Mouse (Mus musculus): ENCODE data around the gene Ccdc148.

Gene Ccdc148

DNA sequence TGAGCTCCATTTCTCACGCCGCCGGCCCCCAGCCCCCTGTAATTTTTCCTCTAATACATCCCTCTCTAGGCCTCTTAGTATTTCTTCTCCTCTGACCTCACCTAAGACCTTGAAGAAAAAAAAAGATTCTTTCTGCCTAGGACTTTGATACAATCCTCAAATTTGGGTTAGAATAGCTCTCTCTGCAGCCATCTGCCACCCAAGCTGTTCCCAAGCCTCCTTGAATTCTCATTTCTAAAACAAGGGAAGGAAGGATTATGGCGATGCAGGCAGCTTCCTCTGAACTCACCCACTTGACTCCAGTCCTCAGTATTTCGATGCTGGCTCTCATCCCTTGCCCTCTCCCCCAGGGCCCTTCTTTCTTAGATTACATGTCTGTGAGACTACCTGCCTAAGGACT lies 106.1 kb downstream of the Ccdc148 start:
- in situ Hi-C loops (cut with MboI; ENCODE audit: unreplicated experiment in 2 of 2): no loop called here

DNA sequence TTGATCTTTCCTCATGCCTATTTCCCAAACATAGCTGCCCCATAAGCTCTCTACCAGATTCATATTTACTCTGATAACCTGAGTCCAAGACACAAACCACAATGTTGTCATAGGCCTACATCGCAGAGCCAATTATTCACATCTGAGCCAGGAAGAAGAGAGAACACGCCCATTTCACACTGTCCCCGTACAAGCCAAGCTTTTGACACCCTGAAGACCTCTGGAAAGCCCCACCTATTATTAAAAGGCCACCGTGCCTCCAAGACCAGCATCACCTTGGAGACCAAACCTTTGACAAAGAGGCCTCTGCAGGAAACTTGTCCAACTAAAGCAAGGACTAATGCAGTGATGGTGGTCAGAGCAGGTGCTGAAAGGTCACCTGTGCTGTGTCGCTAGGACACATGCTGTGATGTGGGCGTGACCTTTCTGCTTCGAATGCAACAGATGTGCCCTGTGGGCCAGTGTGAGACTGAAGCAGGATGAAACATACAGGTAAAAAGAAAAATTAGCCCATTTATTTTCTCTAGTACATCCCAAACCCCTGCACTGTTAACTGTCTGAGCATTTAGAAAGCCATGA lies 106.9 kb downstream of the Ccdc148 start:
- in situ Hi-C loops (cut with MboI; ENCODE audit: unreplicated experiment in 2 of 2): no loop called here

DNA sequence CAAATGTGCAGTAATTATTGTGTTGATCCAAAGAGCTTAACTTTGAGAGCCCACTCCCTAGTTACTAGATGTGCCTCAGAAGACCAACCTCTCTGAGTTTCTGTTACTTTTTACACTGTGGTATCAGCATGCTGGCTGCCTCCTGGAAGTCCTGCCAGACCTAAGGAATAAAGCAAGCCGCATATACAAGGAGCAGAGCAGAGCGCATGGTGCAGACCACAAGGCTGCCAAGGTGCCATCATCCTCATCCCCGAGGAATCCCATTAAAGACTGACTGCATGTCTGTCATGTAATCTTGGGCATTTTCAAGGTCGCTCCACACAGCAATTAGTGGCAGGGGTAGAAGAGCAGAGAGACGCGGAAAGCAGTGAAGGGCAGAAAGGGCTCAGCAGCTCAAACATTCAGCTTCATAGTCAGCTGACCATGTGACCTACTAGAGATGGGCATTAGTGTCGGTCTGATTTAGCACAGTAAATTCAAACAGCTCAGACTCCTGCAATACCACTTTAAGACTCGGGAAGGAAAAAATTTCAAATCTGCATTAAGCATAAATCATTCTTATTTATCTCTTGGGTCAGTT lies 110.1 kb downstream of the Ccdc148 start:
- in situ Hi-C loops (cut with MboI; ENCODE audit: unreplicated experiment in 2 of 2): no loop called here

DNA sequence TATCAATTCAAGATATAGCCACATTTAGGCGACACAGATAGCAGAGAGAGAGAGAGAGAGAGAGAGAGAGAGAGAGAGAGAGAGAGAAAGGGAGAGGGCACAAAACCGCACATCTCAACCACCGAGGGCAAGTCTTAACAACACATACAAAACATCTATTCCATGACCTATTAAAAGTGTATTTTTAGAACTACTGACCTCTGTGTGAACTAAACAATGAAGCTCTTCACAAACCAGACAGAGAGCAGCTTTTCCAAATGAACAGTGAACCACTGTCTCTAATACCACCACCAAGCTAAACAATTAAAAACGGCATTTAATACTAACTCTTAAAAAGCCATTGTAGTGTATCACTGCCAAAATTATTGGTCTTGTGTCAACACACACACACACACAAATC lies 110.8 kb downstream of the Ccdc148 start:
- in situ Hi-C loops (cut with MboI; ENCODE audit: unreplicated experiment in 2 of 2): no loop called here

DNA sequence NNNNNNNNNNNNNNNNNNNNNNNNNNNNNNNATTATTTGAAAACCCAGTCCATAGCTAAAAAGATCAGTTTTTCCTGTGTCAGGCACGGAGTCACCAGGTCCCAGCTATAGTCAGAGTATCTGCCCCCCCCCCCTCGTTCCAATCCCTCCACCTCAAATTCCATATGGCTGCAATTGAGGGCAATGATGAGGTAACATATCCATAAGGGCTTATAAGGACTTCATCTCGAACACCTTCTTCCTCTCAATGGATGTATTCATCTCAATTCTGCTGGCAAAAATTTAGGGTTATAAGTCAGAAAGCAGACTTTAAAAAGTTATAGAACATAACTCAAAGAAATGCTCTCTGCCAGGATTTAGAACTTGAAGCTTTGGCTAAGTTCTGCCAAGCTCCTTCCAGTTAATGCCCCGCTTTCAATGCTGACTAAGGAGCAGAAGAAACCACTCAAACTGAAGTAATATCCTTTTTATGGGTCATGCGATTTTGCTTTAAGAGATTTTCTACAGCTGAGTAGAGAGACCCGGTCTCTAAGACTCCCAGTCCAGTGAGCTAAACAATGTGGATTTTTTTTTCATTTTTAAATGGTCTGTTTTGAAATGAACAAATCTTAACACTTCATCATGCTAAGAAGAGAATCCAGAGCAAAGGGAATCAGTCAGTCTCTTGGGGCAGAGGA lies 111.6 kb downstream of the Ccdc148 start:
- in situ Hi-C loops (cut with MboI; ENCODE audit: unreplicated experiment in 2 of 2): no loop called here

DNA sequence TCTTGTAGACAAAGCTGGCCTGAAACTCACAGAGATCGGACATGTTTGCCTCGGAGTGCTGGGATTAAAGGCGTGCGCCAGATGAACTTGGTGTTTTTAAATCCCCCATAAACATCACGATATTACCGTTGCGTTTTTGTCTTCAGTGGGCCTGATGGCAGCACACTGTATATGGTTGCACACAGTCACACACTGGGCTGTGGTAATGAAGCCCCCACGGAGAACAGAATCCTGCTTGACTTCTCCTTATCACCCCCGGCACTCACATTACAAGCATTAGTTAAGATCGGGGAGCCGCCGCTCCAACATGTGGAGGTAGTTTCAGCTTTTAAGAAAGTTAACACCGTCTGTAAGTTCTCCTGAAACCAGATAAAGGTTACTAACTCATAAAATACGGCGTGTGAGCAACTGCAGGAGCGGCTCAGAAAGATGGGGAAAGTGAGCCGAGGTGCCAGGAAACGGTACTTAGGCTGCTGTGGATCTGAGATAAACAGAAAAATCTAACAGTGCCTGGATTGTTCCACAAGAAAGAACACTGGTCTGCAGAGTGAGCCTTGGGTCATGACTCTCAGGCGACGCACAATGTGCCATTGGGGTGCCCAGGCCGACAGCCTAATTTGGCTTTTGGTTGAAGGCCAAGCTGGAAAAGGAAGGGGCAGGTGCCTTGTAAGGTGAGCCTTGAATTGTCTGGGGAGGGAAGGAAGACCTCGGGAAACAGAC lies 117.0 kb downstream of the Ccdc148 start:
- in situ Hi-C loops (cut with MboI; ENCODE audit: unreplicated experiment in 2 of 2): no loop called here

DNA sequence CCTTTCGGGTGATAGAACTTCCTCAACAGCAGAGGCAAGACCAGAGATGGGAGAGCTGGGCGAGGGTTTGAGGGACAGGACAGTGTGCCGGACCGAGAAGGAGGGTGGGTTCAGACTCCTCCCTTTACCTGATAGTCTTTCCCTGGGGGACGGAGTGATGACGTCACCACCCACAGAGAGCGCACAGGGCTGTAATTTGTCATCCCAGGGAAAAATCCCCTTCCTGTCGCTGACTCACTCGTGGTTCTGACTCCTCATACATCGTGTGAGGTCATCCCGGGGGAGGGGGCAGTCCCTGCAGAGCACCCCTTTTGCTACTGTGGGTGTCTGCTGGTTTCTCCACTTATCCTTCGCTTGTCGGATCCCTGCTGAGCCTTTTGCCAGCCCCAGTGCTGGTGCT lies 117.9 kb downstream of the Ccdc148 start:
- in situ Hi-C loops (cut with MboI; ENCODE audit: unreplicated experiment in 2 of 2): no loop called here

DNA sequence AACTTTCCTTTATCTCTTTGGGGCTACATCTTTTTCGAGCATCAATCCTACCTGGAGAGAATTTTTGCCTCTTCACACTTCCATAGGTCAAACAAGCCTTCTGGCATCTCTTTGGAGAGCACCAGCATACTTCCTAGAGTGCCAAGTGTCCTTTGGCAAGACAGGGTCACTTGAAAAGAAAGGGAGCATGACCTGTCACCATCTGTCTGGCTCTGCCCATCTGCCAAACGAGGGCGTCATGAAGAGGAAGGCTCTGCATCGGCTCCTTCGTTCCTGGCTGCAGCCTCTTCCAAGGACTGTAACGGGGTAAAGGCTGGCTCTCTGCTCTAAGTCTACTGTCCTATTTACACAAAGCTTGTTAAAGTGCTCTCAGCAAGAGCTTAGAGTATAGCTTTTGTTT lies 124.0 kb downstream of the Ccdc148 start:
- in situ Hi-C loops (cut with MboI; ENCODE audit: unreplicated experiment in 2 of 2): no loop called here

DNA sequence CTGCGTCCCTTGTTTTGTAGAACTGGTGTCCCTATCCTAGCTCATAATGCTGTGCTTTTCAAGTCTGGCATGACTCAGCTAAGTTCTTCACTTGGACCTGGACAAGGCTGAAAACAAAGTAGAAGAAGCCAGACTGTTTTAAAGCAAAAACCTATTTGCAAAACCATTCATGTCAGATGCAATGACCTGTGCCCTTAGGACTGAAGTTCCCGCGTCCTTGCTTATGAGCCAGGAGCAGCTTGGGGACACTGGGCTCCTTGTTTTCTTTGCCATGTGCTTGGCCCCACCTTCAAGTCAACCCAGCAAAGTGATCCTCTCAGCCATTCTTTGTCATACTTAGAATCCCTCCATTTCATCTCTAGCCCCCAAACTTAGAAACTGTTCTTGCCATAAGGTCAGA lies 125.3 kb downstream of the Ccdc148 start:
- in situ Hi-C loops (cut with MboI; ENCODE audit: unreplicated experiment in 2 of 2): no loop called here

DNA sequence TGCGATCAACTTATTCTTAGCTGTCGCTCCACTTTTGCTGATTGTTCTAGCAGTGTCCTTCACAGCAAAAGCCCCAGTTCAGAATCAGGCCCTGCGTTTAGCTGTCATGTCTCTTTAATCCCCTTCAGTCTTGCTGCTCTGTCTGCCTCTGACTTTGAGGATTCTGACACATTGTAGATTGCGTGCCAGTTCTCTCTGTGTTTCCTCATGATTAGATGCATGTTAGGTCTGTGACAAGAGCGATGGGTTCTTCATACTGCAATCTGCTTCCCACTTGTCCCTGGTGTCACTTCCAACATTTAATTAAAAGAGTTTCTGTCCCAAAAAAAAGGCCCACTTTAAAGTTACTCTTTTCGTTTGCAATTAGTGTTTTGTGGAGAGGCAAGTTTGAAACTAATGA lies 126.2 kb downstream of the Ccdc148 start:
- in situ Hi-C loops (cut with MboI; ENCODE audit: unreplicated experiment in 2 of 2): no loop called here

DNA sequence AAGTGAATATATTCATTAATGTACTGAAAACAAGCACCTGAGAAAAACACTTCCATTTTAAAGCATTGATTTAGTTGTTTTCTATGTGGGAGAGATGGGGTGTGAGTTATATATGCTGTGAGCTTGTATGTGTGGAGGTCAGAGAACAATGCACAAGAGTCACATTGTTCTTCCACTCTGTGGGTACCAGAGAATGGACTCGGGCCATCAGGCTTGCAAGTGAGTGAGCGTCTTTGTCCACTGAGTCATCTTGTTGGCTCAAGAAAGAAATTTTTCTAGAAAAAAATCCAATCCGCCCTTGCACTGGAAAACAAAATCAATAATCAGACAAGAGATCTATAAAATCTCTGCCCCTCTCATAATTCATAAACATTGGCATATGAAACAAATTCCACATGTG lies 135.9 kb downstream of the Ccdc148 start:
- in situ Hi-C loops (cut with MboI; ENCODE audit: unreplicated experiment in 2 of 2): no loop called here

DNA sequence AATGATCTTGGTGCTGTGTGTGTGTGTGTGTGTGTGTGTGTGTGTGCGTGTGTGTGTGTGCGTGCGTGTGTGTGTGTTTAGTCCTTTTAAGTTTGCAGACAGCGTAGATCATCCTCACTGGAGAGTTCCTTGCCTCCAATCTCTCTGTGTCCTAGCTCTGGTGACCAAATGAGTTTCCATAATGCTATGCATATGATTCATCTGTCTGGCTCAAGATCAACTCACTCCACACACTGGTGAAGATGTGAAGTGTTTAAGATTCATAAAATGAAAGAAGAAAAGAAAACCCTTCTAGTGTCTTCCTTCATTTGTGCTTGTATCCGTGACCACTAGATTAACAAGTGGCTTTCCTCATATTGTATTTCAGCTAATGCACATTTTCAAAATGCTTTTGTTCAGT lies 153.1 kb downstream of the Ccdc148 start:
- in situ Hi-C loops (cut with MboI; ENCODE audit: unreplicated experiment in 2 of 2): no loop called here

DNA sequence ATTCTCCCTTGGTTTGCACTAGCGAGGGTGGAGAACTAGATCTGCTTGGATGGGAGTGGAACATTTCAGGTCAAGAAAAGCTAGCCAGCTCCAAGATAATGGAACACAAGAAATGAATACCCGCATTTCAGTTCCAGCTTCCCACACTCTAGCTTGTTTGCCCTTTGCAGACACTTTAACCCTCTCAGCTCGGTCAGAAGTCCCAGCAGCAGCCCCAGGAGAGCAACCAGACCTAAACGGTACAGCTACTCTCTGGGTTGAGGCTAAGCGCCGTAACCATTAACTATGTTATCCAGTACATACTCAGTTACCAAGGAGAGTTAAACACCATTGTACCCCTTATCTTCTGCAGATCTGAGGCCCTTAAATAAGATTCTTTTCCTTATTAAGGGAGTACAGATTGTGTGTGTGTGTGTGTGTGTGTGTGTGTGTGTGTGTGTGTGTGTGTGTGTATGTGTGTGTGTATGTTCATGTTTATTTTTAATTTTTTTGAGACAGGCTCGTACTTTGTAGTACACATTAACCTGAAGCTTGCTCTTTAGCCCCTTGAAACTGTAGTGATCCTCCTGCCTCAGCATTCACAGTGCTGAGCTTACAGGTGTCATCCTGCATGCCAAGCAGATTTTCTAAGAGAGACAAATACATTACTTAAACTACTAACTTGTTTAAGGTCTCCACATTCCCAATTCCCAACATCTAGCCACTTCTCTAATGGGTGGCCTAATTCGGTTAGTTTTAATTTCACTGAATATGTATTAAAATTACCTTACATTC lies 153.7 kb downstream of the Ccdc148 start:
- in situ Hi-C loops (cut with MboI; ENCODE audit: unreplicated experiment in 2 of 2): no loop called here

DNA sequence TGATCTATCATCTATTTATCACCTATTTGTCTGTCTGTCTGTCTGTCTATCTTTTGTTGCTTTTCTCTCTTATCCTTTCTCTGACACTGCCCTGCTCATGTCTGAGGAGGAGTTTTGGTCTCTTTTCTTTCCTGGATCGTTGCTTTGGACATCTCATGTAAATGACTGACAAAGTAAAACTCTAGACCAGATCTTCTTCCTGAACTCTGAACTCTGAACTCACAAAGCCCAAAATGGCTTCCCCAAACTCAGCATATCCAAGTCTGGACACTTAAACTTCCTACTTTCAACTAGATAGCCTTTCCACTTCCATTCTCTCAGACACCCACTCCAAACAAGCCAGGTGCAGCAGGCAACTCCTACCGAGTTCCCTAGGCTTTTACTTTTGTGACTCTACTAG lies 163.3 kb downstream of the Ccdc148 start:
- in situ Hi-C loops (cut with MboI; ENCODE audit: unreplicated experiment in 2 of 2): no loop called here

DNA sequence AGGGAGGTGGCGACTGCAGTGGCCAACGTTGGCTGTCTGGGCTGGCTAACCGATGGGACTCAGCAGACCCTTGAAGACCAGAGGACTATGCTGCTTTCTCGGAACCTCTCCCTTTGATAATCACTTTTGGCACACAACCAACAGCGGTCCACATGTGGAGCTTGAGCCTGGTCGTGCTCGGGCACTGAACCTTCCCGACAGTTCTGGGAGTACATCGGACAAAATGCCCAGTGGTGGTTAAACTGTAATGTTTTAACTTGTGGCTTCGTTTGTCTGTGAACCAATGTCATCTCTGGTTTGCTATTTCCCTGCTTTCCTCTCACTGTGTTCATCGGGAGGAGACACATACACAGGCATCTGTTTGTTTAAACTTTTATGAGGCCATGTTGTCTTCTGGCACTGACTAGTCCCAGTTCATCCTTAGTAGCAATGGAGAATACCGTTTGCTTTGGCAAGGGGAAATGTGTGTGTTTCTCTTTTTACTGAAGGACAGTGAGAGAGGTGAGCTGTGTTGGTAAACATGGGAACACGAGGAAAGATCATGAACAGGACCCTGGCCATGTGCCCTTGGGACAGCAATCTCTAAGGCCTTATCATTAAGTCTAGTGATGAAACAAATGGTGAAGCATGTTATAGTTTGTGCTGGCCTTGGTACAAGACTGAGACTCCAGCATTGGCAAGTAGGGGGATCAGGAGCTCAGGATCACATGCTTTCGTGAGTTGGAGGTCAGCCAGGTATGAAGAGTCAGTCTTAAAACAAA lies 167.9 kb downstream of the Ccdc148 start:
- in situ Hi-C loops (cut with MboI; ENCODE audit: unreplicated experiment in 2 of 2): no loop called here

DNA sequence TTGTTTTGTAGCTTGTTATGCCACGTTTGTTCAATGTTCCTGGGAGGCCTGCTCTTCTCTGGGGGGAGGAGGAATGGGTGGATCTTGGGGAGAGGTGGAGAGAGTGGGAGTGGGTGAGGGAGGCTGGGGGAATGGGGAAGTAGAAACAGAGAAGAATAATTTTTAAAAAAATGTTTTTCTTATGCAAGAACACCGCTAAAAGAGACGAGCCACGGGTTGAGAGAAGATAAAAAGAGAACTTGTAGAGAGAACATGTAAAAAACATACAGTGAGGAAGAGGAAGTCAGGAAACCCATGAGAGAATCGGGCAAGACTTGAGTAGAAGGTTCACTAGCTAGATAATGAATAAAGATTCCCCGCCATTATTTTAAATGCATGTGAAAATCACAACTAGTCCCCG lies 182.4 kb downstream of the Ccdc148 start:
- in situ Hi-C loops (cut with MboI; ENCODE audit: unreplicated experiment in 2 of 2): no loop called here

DNA sequence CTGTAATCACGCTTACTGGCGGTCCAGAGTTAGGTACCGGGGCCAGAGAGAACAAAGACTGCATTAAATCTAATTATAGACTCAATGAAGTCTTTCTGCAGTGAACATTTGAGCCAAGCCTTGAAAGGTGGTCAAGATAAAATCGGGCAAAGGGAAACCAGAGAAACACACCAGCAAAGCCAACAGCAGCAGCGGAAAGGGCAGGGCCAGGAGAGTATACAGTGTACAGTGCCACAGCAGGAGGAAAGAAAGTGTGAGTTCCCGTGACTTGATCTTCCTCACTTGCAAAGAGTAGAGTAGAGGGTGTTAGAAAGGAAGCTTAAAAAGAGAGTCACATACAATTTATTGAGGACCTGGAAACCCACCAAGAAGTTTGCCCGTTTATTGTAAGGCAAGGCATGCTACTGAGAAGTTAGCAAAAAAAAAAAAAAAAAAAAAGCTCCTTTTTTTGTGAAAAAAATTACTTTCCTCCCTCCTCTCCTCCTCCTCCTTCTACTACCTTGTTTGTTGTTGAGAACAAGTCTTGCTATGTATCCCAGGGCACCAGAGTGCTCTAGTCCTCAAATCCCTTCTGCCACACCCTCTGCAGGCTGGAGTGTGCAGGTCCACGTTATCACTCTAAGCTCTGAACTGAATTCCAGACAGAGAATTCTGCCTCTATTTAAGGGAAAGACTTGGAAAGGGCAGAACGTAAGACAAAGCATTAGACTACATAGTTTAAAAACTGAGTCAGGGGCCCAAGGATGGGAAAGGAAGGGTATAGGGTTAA lies 188.8 kb downstream of the Ccdc148 start:
- in situ Hi-C loops (cut with MboI; ENCODE audit: unreplicated experiment in 2 of 2): no loop called here

DNA sequence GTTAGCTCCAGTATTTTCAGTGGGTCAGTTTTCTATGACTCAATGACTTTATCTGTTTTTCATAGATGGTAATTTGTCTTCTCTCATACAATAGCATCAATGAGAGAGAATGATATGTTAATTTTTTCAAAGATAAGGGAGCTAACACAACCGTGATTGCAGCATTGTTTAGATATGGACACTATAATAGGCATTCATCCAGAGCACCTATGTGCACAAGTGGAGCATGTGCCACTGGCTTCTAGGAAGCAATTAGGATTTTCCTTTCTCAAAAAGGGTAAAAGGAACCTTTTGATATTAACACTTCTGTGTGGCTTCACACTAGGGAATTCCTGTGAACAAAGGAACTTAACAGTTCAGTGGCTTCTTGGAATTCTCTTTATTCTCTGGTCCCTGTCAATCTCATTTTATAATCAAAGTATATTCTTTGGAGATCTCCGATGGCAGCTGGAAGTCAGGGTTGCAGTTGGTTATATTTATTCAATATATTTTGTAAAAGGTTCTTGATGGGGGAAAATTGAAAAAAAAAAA lies 203.6 kb downstream of the Ccdc148 start:
- in situ Hi-C loops (cut with MboI; ENCODE audit: unreplicated experiment in 2 of 2): no loop called here

DNA sequence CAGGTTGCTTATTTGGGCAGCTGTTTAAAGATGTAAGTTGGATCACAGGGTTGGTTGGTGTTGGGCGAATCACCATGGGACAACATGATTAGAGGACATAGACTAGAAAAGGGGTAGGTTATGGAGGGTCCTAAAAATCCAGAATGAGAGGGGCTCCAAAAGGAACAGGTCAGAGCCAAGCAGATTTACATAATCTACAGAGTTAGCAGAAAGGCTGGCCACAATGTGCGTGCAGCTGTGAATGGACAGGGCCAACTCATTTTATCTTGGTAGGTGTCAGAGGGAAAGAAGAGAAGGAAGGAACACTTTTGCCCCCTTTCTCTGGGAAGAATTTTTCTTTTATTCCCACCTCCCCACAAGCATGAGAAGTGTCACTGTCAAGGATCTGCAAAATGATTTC lies 204.1 kb downstream of the Ccdc148 start:
- in situ Hi-C loops (cut with MboI; ENCODE audit: unreplicated experiment in 2 of 2): no loop called here
